Mouse (Mus musculus) lung, postnatal 0 days (tissue): ENCODE measurements at regions not wholly inside any gene's neighbourhood (a gene's known extent, or its start where the extent isn't known, plus 50 kb on each side); places are given as distances from the start of the nearest gene placed in this dataset.

Experiments
- CTCF ChIP-seq: IDR thresholded peaks from 2 replicates; pipeline ENCODE4 v1.5.1; 2016; ENCODE audit warnings: antibody characterized with exemption, mild to moderate bottlenecking
- EP300 ChIP-seq: IDR thresholded peaks from 2 replicates; pipeline ENCODE4 v1.6.1; 2016; ENCODE audit warnings: antibody characterized with exemption, mild to moderate bottlenecking, control low read depth

DNA sequence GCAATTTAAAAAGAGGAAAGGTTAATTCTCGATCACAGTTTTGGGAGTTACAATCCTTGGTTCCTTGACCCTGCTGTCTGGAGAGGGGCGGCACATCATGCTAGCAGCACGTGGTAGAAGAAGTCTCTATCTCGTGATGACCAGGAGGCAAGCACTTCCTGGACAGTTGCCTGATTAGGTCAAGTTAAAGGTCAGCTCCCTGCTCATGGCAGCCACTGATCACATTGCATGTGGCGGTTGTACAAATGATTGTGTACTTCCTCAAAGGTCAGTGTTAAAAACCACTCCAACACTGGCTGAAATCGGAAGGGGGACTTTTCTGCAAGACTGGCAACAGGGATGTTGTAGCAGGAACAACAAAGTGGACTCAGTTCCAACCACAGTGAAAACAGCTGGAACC lies 192.3 kb downstream of the Ly86 start:
- no peak for TF ChIP-seq EP300
- TF ChIP-seq CTCF: no peak
